Mouse (Mus musculus) thymus, adult 18-20 months (tissue): Measurements from ENCODE around the gene Acad8.

Experiments used
- DNase-seq, 2 experiments: peaks; one replicate each; pipeline ENCODE4 v3.0.0; 2022; ENCODE audit warnings: mixed read lengths in 2 of 2

Gene Acad8

DNA sequence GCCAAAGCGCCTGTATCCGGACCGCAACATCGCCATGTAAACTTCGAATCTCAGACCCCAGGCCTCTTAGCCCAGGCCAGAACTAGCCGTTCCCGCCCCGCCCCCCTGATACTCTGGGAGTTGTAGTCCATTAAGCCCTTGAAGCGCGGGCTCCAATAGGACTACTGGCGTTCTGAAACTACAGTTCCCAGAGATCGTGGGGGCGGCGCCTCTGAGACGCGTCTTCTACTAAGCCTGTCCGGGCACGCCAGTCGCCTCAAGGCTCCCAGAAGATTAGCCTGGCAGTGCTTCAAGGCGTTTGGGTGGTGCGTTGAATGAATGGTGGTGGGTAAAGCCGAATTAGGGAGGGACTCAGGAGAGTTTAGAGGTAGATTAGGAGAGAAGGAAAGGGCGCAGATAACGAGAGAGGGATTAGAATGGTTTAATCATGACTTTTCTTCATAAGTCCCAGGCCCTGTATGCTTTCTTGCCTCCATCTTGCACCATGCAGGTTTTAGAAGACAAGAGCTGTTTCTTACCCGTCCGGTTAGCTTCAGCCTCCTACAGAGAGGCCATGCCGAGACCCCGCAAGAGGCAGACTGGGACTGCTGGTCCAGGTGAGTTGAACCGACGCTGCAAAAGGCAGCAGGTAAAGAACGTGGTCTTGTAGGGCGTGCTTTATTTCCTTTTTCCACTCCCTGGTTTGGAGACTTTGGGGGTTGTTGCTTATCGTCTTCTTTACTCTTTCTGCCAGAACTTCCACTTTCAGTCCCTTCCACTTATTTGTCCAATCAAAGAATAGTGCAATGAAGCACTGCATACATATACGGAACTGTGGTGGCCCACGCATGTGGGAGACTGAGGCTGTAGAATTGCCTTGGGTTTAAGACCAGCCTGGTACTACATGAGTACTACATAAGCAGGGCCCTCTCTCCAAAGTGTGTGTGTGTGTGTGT, at the start of gene Acad8, which contains the start of gene Thyn1:
Gene Acad8 (minus strand): TSS at position 106 of the 935 bp plus-strand sequence.
Gene Thyn1 (plus strand): TSS at position 250 of the 935 bp plus-strand sequence.
- DNase-seq: peak; percentile 90

DNA sequence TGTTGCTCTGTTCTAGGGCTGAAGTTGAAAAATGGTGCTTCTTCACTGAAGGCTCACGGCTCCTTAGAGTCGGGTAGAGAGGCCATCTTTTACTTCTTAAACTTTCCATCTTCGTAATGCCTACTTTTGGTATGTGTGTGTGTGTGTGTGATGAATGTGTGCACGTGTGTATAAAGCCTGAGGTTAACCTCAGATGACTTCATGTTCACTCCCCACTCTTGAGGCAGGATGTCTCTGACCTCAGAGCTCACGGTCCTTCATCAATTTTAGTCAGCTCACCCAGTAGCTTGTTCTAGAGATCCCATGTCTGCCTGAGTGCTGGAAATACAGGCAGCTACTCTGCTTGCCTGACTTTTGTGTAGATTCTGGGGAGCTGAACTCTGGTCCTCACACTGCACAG, 44.5 kb upstream of the Acad8 start:
- DNase-seq: no peak

GRCm38 (mm10) chr9:27030763-27031100, 31.4 kb upstream of the Acad8 start:
- DNase-seq: no peak

GRCm38 (mm10) chr9:27029828-27030762, 30.7 kb upstream of the Acad8 start, which contains the start of the genes Vps26b and Ncapd3:
Vps26b (minus strand) TSS chr9:27030065.
Ncapd3 (plus strand) TSS chr9:27030175.
- DNase-seq: peak; percentile 89 to 93

- DNase-seq: peak; percentile 51 to 64
Observed at GRCm38 (mm10) chr9:27029022-27029827, 29.9 kb upstream of the Acad8 start.

GRCm38 (mm10) chr9:27026708-27027107, 27.3 kb upstream of the Acad8 start:
- no peak for DNase-seq

- DNase-seq: no peak
Observed at GRCm38 (mm10) chr9:27023681-27024080, 24.3 kb upstream of the Acad8 start.

GRCm38 (mm10) chr9:27018961-27019360, 19.6 kb upstream of the Acad8 start:
- no peak for DNase-seq

- DNase-seq: no peak
Observed at GRCm38 (mm10) chr9:27011572-27011971, 12.2 kb upstream of the Acad8 start.

GRCm38 (mm10) chr9:27009231-27009630, 9.9 kb upstream of the Acad8 start:
- no peak for DNase-seq

GRCm38 (mm10) chr9:27006866-27007265, 7.5 kb upstream of the Acad8 start:
- no peak for DNase-seq

DNA sequence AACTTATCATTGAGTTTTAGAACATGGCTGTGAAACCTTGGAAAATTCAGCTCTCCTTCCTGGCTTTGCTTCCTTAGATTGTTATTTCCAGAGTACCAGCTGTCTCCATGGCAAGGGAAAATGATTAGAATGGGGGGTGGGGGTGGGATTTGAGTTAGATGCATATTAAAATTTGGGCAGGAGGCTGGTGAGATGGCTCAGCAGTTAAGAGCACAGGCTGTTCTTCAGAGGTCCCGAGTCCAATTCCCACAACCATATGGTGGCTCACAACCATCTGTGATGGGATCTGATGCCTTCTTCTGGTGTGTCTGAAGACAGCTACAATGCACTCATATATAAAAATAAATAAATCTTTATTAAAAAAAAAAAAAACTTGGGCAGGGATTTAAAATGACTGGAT, 6.6 kb upstream of the Acad8 start:
- no peak for DNase-seq

DNA sequence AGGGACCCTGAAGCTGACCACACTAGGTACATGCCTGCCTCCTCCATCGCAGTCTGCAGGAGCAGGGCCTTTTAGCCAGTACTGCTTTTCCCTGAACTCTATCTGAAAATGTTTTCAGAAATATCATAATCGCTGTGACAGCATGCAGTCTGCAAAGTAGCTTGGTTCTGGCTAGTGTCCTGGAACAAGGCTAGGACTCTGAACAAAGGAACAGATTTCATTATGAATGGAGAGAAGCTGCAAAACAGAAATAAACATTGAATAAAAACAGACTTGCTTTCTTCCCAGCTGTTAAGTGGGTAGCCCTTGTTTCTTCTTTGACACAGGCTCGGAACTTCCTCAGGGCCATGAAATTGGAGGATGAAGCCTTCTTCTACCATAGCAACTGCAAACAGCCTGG, 5.9 kb upstream of the Acad8 start:
- no peak for DNase-seq

- no peak for DNase-seq
Observed at GRCm38 (mm10) chr9:26998669-26999460, 501 bp downstream of the Acad8 start.

DNA sequence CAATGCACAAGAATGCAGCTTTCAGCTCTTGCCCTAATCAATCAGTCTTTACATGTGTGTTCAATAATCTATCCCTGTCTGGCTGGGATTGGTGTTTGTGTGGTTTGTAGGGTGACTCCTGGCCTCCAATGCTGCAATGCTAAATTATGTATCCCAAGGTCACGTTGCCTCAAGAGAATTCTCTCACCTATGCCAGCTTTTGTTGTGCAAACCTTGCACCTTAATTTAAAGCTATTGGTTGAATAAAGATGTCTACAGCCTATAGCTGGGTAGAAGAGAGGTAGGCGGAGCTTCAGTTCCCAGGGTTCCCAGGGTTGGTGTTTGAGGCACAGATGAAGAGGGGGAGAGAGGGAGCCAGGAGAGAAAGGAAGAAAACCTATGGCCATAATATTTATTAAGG, 1.9 kb downstream of the Acad8 start:
- DNase-seq: no peak

DNA sequence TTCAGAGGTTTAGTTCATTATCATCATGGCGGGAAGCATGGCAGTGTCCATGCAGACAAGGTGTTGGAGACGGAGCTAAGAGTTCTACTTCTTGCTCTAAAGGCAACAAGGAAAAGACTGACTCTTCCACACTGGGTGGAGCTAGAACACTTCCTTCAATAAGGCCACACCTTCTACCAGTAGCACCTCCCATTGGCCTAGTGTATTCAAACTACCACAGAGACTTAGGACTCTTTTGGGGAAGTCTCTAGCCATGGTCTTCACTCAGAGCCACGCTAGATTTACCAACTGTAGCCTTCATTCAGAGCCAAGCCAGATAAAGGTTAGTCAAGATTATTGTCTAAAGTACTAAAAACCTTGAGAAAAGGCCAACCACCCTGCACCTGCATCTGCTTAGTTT, 2.3 kb downstream of the Acad8 start:
- DNase-seq: no peak

DNA sequence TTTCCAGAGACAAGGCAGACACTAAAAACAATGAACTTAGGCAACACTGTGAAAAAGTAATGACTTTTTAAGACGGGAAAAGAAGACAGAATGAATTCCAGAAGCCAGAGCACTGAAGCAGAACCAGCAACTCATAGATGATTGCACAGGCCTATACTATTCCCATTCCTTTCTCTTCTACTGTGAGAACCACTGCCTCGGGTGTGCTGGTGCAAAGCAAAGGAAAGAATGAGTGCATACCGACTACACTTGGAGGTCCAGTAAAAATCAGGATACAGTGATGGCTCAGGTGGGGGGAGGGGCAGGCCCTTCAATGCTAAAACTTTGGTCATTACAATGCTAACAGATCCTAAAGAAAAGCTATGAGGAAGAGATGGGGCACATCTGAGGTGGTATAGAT, 5.5 kb downstream of the Acad8 start:
- DNase-seq: no peak

- no peak for DNase-seq
Observed at GRCm38 (mm10) chr9:26993118-26993517, 6.2 kb downstream of the Acad8 start.

DNA sequence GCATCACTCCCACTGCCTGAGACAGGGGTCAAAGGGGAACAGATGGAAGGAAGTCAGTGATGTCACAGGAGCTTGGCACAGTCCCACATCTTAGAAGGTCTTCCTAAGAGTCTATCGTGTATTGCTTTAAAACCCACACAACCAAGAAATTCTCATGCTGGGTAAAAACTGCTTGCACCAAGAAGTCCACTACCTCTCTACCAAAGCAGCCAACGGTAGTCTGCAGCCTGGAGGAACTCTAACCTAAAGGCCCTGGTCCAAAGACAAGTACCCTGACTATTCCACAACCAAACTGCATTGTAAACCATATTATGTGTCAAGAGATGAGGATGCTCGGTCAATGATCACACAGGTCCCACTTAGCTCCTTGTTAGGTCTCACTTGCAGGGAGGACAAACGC, 9.2 kb downstream of the Acad8 start:
- no peak for DNase-seq

GRCm38 (mm10) chr9:26985668-26986277, 13.6 kb downstream of the Acad8 start:
- DNase-seq: no peak

- no peak for DNase-seq
Observed at GRCm38 (mm10) chr9:26985090-26985613, 14.2 kb downstream of the Acad8 start.
